Mouse (Mus musculus): ENCODE results near the gene Aqp5.

Gene Aqp5

DNA sequence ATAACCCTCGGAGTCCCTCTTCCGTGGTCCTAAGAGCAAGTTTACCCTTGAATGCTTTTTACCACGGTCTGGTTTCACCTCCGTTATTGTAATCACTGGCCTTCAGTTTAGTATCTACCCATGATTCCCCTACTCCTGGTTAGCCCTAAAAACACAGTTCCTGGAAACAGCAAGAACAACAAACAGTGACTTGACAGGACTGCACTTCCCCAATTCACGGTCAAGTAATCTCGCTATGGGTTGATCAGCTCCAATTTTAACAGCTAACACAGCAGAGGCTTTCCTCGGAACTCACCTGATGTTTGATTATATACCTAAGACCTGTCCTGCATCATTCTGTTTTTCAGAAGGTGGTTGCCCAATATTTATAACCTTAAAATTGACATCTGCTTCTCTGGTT, 44.1 kb downstream of the Aqp5 start:
- no peak for DNase-seq (ENCODE audit: extremely low spot score, low spot score)

- DNase-seq (ENCODE audit: extremely low spot score, low spot score): no peak
Measured at GRCm38 (mm10) chr15:99637405-99638123, 47.0 kb downstream of the Aqp5 start.

GRCm38 (mm10) chr15:99638124-99638485, 47.5 kb downstream of the Aqp5 start:
- DNase-seq (ENCODE audit: extremely low spot score, low spot score): no peak

DNA sequence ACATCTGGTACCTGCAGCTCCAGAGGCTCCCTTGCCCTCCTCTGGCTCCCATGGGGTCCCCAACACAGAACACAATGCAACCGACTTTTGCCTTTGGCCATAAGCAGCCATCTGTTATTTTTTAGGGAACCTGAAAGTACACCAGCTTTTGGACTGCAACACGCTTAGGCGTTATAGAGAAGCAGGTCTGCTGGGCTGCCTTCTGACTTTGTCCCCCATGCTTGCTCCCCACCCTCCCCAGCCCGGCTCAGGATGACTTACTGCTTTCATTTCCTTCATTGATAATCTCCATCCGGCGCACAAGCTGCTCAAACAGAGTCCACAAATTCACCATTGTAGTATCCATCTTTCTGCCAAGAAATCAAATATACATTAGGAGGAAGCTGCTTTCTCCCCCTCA, 52.0 kb downstream of the Aqp5 start:
- no peak for DNase-seq (ENCODE audit: extremely low spot score, low spot score)

DNA sequence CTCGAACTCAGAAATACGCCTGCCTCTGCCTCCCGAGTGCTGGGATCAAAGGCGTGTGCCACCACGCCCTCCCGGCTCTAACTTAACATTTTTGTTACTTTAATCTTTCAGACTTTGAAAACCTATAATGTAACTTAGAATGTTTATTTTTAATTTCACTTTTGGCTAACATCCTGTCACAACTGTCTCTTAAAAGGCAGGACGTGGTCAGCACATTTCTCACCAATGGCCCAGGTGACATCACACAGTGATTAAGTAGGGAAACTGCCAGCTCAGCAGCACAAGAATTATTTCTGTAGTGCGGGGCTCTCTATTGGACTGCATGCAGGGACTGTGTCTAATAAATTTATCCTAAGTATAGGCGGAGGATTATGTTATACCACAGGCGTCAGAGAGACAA, 53.2 kb downstream of the Aqp5 start:
- no peak for DNase-seq (ENCODE audit: extremely low spot score, low spot score)

All from neural tube, embryonic 10.5 days (tissue).